Mouse (Mus musculus): ENCODE measurements around the gene Sv2c. TPM values are rescaled to one million over a fixed set of nuclear protein-coding genes. Genes with fewer than 3 reads are reported as not detected.

Gene Sv2c
- polyA plus RNA-seq, 1 experiment, result 47.3 TPM

DNA sequence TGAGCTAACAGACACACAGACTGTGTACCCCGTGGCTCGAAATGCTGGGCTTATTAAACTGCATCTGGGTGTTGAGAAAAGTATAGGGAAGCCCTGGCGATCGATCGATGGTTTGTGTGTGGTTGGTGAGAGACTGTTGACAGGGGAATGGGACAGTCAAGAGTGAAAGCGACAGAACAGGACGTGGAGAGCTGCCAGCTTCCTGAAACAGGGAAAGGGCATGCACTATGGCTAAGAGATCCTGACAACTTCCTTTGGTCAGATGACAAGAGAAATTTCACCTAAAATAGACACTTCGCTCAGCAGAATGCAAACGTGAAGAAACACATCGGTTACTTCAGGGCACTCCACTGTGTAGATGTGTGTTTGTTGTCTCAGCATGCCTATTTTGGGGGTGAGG is 175.2 kb downstream of the Sv2c start:
- Histone ChIP-seq H3K4me1 (ENCODE audit: control insufficient read depth, insufficient read depth, low read length) (no peaks in the 10 kb centered on the region), H3K27ac (ENCODE audit: insufficient read depth, low read length) (no peak overlapping the region), H3K4me3 (replicated peaks; ENCODE audit: insufficient read depth, low read depth, low read length) (no peak overlapping the region), H3K27me3 (ENCODE audit: control insufficient read depth, insufficient read depth, low read length) (no peaks in the 10 kb centered on the region)
- no peak for TF ChIP-seq POLR2A (IDR thresholded peaks at IDR 0.05; ENCODE audit: borderline replicate concordance, insufficient read depth, low read length)
- DNase-seq, result no peak
- WGBS, result 71% methylated on average over 10 of the region's 10 CpGs

DNA sequence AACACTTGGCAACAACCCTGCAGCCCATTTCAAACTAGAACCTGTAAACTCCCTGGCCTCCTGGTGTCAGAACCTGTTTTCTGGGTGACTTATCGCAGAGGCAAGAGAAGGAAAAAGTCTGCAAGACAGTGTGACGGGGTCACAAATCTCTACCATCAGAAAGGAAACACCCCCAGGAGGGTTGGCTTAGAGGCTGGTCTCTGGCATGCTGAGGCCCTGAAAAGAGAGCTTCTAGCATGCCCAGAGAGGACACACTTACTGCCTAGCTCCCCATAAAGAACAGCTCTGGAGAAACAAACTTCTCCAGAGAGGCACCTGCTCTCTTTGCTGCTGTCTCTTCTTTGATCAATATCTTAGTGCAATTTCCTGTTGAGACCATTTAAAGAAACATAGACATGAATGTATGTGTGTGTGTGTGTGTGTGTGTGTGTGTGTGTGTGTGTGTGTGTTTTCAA is 176.0 kb downstream of the Sv2c start:
- Histone ChIP-seq H3K4me1 (ENCODE audit: control insufficient read depth, insufficient read depth, low read length) (no peaks in the 10 kb centered on the region), H3K27ac (ENCODE audit: insufficient read depth, low read length) (no peak overlapping the region), H3K27me3 (ENCODE audit: control insufficient read depth, insufficient read depth, low read length) (no peaks in the 10 kb centered on the region), H3K4me3 (replicated peaks; ENCODE audit: insufficient read depth, low read depth, low read length) (no peak overlapping the region)
- no peak for TF ChIP-seq POLR2A (IDR thresholded peaks at IDR 0.05; ENCODE audit: borderline replicate concordance, insufficient read depth, low read length)
- TF ChIP-seq CTCF (IDR thresholded peaks at IDR 0.05; ENCODE audit: borderline replicate concordance, insufficient read depth, low read depth, low read length), result no peak
- 77% methylated on average over 2 of the region's 2 CpGs for WGBS
- no peak for DNase-seq

DNA sequence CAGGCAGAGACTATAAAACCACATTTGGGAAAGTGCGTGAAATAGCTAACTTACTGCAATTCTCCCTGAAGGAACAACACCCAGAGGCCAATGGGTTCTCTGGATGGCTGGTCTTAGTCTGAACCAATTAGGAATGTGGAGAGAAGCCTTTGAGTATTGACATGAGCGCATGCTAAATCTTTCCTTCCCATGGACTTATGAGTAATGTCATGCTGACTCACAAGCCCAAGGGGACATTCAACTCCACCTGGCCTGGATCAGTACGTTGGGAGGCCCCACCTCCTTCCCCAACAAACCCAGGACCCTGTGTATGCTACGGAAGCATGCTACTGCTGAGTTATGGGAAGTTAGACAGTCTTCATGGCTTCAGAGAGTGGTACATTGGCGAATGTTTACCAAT is 177.2 kb downstream of the Sv2c start:
- Histone ChIP-seq H3K27ac (ENCODE audit: insufficient read depth, low read length) (no peak overlapping the region), H3K27me3 (ENCODE audit: control insufficient read depth, insufficient read depth, low read length) (no peaks in the 10 kb centered on the region), H3K4me3 (replicated peaks; ENCODE audit: insufficient read depth, low read depth, low read length) (no peak overlapping the region), H3K4me1 (ENCODE audit: control insufficient read depth, insufficient read depth, low read length) (no peaks in the 10 kb centered on the region)
- DNase-seq, result no peak
- WGBS, result 93% methylated on average over 5 of the region's 5 CpGs
- TF ChIP-seq CTCF (IDR thresholded peaks at IDR 0.05; ENCODE audit: borderline replicate concordance, insufficient read depth, low read depth, low read length) (no peak), POLR2A (IDR thresholded peaks at IDR 0.05; ENCODE audit: borderline replicate concordance, insufficient read depth, low read length) (no peak)

- 49% methylated on average over 4 of the region's 4 CpGs for WGBS
- no peak overlapping the region for H3K27ac ChIP-seq (ENCODE audit: insufficient read depth, low read length)
Measured at GRCm38 (mm10) chr13:95953636-95954035, 178.7 kb downstream of the Sv2c start.

DNA sequence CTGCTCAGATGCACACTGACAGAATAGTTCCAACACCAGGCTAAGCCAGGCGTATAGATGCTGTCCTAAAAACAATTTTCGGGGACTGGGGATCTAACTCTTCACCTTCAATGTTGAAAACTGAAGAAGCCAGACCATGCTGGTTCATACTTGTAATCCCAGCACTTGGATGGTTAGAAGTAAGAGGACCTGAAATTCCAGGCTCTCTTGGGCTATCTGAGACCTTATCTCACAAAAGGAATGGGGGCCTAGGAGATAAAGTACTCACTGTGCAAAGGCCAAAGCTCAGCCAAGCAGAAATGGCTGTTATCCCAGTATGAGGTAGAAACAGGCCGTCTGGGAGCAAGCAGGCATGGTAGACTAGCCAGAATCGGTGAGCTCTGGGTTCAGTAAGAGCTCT is 180.1 kb downstream of the Sv2c start:
- WGBS, result 61% methylated on average over 4 of the region's 4 CpGs
- TF ChIP-seq POLR2A (IDR thresholded peaks at IDR 0.05; ENCODE audit: borderline replicate concordance, insufficient read depth, low read length), result no peak
- TF ChIP-seq CTCF (IDR thresholded peaks at IDR 0.05; ENCODE audit: borderline replicate concordance, insufficient read depth, low read depth, low read length), result no peak
- no peak overlapping the region for H3K27ac ChIP-seq (ENCODE audit: insufficient read depth, low read length)

More at GRCm38 (mm10) chr13:95953636-95954035, 178.7 kb downstream of the Sv2c start:
- no peak for DNase-seq
- no peaks in the 10 kb centered on the region for H3K27me3 ChIP-seq (ENCODE audit: control insufficient read depth, insufficient read depth, low read length)
- no peaks in the 10 kb centered on the region for H3K4me1 ChIP-seq (ENCODE audit: control insufficient read depth, insufficient read depth, low read length)
- H3K4me3 ChIP-seq (replicated peaks; ENCODE audit: insufficient read depth, low read depth, low read length), result no peak overlapping the region
- TF ChIP-seq POLR2A (IDR thresholded peaks at IDR 0.05; ENCODE audit: borderline replicate concordance, insufficient read depth, low read length) (no peak), CTCF (IDR thresholded peaks at IDR 0.05; ENCODE audit: borderline replicate concordance, insufficient read depth, low read depth, low read length) (no peak)

GRCm38 (mm10) chr13:95951098-95951894 is 181.1 kb downstream of the Sv2c start:
- H3K4me3 ChIP-seq (replicated peaks; ENCODE audit: insufficient read depth, low read depth, low read length), result no peak overlapping the region
- 68% methylated on average over 7 of the region's 7 CpGs for WGBS
- peak; percentile 15 to 22 for DNase-seq
- no peaks in the 10 kb centered on the region for H3K27me3 ChIP-seq (ENCODE audit: control insufficient read depth, insufficient read depth, low read length)
- TF ChIP-seq POLR2A (IDR thresholded peaks at IDR 0.05; ENCODE audit: borderline replicate concordance, insufficient read depth, low read length), result no peak
- TF ChIP-seq CTCF (IDR thresholded peaks at IDR 0.05; ENCODE audit: borderline replicate concordance, insufficient read depth, low read depth, low read length), result peak; percentile 65
- H3K4me1 ChIP-seq (ENCODE audit: control insufficient read depth, insufficient read depth, low read length), result no peaks in the 10 kb centered on the region
- H3K27ac ChIP-seq (ENCODE audit: insufficient read depth, low read length), result no peak overlapping the region

More for the DNA sequence above, 180.1 kb downstream of the Sv2c start:
- Histone ChIP-seq H3K27me3 (ENCODE audit: control insufficient read depth, insufficient read depth, low read length) (no peaks in the 10 kb centered on the region), H3K4me3 (replicated peaks; ENCODE audit: insufficient read depth, low read depth, low read length) (no peak overlapping the region), H3K4me1 (ENCODE audit: control insufficient read depth, insufficient read depth, low read length) (no peaks in the 10 kb centered on the region)
- DNase-seq, result no peak

- Histone ChIP-seq H3K4me3 (replicated peaks; ENCODE audit: insufficient read depth, low read depth, low read length) (no peak overlapping the region), H3K27me3 (ENCODE audit: control insufficient read depth, insufficient read depth, low read length) (no peaks in the 10 kb centered on the region), H3K27ac (ENCODE audit: insufficient read depth, low read length) (no peak overlapping the region), H3K4me1 (ENCODE audit: control insufficient read depth, insufficient read depth, low read length) (no peaks in the 10 kb centered on the region)
- no peak for DNase-seq
- TF ChIP-seq CTCF (IDR thresholded peaks at IDR 0.05; ENCODE audit: borderline replicate concordance, insufficient read depth, low read depth, low read length), result no peak
- TF ChIP-seq POLR2A (IDR thresholded peaks at IDR 0.05; ENCODE audit: borderline replicate concordance, insufficient read depth, low read length), result no peak
- WGBS, result 83% methylated on average over 11 of the region's 11 CpGs
Measured at GRCm38 (mm10) chr13:95950434-95951091, 181.8 kb downstream of the Sv2c start.

GRCm38 (mm10) chr13:95949356-95949755 is 183.0 kb downstream of the Sv2c start:
- Histone ChIP-seq H3K4me1 (ENCODE audit: control insufficient read depth, insufficient read depth, low read length) (no peaks in the 10 kb centered on the region), H3K4me3 (replicated peaks; ENCODE audit: insufficient read depth, low read depth, low read length) (no peak overlapping the region), H3K27me3 (ENCODE audit: control insufficient read depth, insufficient read depth, low read length) (no peaks in the 10 kb centered on the region), H3K27ac (ENCODE audit: insufficient read depth, low read length) (no peak overlapping the region)
- TF ChIP-seq CTCF (IDR thresholded peaks at IDR 0.05; ENCODE audit: borderline replicate concordance, insufficient read depth, low read depth, low read length), result no peak
- TF ChIP-seq POLR2A (IDR thresholded peaks at IDR 0.05; ENCODE audit: borderline replicate concordance, insufficient read depth, low read length), result no peak
- DNase-seq, result no peak
- WGBS, result 83% methylated on average over 4 of the region's 4 CpGs

Data from cerebellum, adult 2 months (tissue).